Mouse (Mus musculus) heart, postnatal 10 days (tissue): ENCODE results near the gene Amd1. TPM values are rescaled to one million over a fixed set of nuclear protein-coding genes. Genes with fewer than 3 reads are reported as not detected.

Source experiments
- DNase-seq, 2 experiments: peaks; one replicate each; pipeline ENCODE4 v3.0.0; 2021
- intact Hi-C: fragments of 180-260 bp; cut with DNase I; formaldehyde crosslinking; loops from one replicate; pipeline ENCODE4 v1.15.1; 2025
- total RNA-seq, 2 experiments: library from RNA; stranded (reverse); gene quantifications; 2 replicates each; pipeline ENCODE4 v1.2.3; 2021

Gene Amd1
- total RNA-seq, 2 experiments from 2014 or later: 41.9 to 64.2 TPM

DNA sequence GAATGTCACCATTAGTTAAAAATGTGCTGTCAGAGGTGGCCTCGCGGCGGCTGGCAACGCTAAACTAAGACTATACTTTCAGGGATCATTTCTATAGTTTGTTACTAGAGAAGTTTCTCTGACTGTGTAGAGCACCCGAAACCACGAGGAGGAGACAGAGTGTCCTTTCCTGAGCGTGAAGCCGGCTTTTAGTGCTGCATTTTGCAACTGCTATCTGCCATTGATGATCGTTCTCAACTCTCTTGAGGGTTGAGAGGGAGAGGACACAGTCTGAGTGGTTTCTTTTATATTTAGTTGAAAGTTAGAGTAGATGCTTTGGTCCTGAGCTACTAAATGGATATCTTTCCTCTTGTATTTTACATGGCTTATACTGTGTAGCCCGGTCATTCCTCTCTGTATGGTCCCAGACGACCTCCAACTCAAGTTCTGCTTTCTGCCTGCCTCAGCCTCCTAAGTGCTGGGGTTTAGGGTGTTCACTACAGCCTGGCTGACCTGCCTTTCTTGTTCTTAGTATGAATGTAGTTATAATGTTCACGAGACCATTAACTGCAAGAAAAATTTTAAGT, 43.5 kb downstream of the Amd1 start:
- peak; percentile 80 to 81 for DNase-seq
- intact Hi-C loops: loop anchor here (1.0 kb wide), 1 partner anchor 91 kb away; no protein-coding TSS in a partner anchor

DNA sequence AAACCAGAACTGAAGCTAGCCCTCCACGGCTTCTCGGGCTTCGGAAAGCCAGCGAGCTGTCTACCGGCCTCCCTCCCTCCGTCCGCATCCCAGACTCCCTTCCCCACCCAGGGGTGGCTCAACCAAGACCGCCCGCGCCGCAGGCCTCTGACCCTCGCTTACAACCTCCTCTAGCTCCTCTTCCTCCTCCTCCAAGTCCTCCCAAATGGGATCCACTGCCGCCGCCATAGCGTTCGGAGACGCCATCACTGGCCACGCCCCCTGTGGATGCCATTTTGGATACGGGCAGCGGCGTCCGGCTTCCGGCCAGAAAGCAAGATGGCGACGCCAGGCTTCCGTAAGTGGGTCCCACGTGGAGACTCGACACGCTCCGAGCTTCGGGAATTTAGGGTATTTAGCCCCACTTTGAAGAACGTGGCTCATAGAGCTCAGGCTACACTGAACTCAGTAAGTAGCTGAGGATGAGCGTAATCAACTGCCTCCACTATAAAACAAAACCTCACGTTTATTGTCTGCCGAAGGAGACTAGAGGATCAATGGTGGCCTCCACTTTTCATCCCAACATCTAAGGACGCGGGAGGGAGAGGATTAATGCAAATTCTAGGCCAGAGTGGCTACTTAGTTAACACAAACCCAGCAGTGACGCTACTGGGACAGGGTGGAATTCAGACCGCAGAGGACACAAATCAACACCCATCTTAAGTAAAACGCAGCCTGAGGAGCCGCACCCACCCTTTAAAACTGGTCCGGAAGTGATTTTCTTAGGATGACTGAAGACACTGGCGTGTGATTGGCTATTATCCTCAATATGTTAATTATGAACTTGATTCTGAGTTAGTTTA, 44.4 kb downstream of the Amd1 start, which contains the start of gene Gtf3c6:
TSS of gene Gtf3c6 (minus strand) at position 695 of the 842 bp plus-strand sequence.
- peak; percentile 96 to 98 for DNase-seq
- intact Hi-C loops: loop anchor here (1.0 kb wide), 1 partner anchor 92 kb away; no protein-coding TSS in a partner anchor

- intact Hi-C loops: no loop called here
- peak; percentile 68 to 69 for DNase-seq
These were observed 45.3 kb downstream of the Amd1 start for GRCm38 (mm10) chr10:40256716-40257115.

DNA sequence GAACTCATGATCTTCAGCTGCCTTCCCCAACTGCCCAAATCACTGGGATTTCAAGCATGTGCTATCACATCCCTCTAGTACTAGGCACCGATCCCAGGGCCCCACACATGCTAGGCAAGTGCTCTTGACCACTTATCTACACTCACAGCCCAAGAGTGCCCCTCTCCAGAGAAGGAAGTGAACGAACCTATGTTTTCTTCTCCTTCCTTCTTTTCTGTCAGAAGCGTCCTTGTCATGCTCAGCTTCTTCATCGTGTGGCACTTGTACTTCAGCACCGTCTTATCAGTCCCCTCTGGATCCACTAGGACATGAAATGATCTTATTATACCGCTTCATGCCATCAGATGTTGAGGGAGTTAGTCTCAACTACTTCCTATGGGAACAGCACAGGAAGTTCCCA, 51.0 kb downstream of the Amd1 start:
- no peak for DNase-seq
- intact Hi-C loops: no loop called here

DNA sequence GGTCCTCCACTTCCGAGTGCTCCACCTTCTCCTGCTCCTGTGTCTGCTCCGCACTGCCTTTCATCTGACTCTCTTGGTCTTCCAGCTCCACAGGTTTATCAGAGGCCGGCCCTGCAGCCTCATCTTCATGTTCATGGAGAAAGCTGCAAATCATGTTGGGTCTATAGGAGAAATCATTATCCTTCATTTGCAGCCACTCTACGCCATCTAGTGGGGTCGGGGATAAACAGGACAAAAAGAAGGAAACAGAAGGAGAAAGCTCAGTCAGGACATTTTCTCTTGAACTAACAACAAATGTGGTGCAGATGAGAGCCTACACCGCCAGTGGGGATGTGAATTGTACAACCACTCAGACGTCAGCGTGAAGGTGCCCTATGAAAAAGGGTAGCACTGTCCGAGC, 52.4 kb downstream of the Amd1 start:
- no peak for DNase-seq
- intact Hi-C loops: no loop called here

DNA sequence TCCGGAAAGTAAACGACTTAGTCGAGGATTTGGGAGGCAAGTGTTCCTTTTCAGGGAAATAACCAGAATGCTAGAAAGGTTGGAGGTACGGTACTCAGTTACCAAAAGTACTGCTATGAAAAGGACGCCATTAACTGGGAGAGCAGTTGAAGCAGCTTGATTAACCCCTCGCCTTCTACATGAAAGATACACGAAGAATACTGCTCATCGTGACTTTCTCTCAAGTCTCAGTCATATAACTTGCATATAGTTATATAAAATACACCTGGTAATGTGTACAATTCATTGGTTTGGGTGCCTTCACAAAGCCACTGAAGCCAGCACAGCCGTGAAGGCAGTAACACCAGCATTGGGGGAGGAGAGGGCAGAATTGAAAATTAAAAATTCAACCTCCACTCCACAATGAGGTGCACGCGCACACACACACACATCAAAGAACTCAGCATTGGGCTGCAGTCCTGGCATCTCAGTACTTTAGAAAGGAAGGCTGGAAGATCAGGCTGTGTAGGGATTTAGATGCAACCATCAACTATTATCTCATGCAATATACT, 54.7 kb downstream of the Amd1 start:
- intact Hi-C loops: no loop called here

GRCm38 (mm10) chr10:40246374-40247165, 55.4 kb downstream of the Amd1 start, which contains the start of gene Rpf2:
Rpf2 (minus strand) TSS chr10:40247036.
- DNase-seq: peak; percentile 85 to 86
- intact Hi-C loops: no loop called here

More for the DNA sequence above, 54.7 kb downstream of the Amd1 start:
- DNase-seq: no peak

- intact Hi-C loops: no loop called here
- DNase-seq: no peak
These were observed 64.2 kb downstream of the Amd1 start for GRCm38 (mm10) chr10:40237826-40238225.

Other genes starting within 250 kb of the Amd1 start
- 10 to 100 TPM; 13.4 to 16.2 TPM for gene Slc16a10, start 159.9 kb downstream of the Amd1 start, total RNA-seq
- 10 to 100 TPM; 16.1 to 17.2 TPM for gene Rpf2, start 55.1 kb downstream of the Amd1 start, total RNA-seq
- 10 to 100 TPM; 30.4 to 31.5 TPM for gene Gtf3c6, start 44.1 kb downstream of the Amd1 start, total RNA-seq
- 10 to 100 TPM; 15.8 to 16.2 TPM for gene Cdk19, start 37.4 kb upstream of the Amd1 start, total RNA-seq